Mouse (Mus musculus): ENCODE results near the gene Aqp3. TPM values are rescaled to one million over a fixed set of nuclear protein-coding genes. Genes with fewer than 3 reads are reported as not detected.
A peak's percentile ranks its signal among the peaks of the same experiment; 100 is the strongest.
"Not testable (repeated sequence)": the region's sequence is repeated elsewhere in the genome, so short reads cannot be mapped to it uniquely, and the experiment has no call there.

Gene Aqp3
- polyA plus RNA-seq, 1 experiment from 2014 or later: 20.0 TPM

GRCm38 (mm10) chr4:41082803-41083202, 15.2 kb downstream of the Aqp3 start:
- 59% methylated on average over 4 of the region's 4 CpGs for WGBS
- H3K27ac ChIP-seq; H3K4me1 ChIP-seq; H3K4me2 ChIP-seq; ATAC-seq (ENCODE audit: insufficient number of reproducible peaks, insufficient read depth, low FRiP score, low TSS enrichment, low read depth); H3K4me3 ChIP-seq; H3K27me3 ChIP-seq; H3K9ac ChIP-seq; H3K36me3 ChIP-seq; H3K9me3 ChIP-seq: not testable (repeated sequence)

GRCm38 (mm10) chr4:41081733-41082132, 16.2 kb downstream of the Aqp3 start:
- no peak overlapping the region for H3K4me3 ChIP-seq
- no peaks in the 10 kb centered on the region for H3K27me3 ChIP-seq
- H3K4me2 ChIP-seq: no peak overlapping the region
- H3K27ac ChIP-seq: no peak overlapping the region
- no peaks in the 10 kb centered on the region for H3K9me3 ChIP-seq
- WGBS: 78% methylated on average over 5 of the region's 5 CpGs
- no peak for ATAC-seq (ENCODE audit: insufficient number of reproducible peaks, insufficient read depth, low FRiP score, low TSS enrichment, low read depth)
- H3K36me3 ChIP-seq: no peaks in the 10 kb centered on the region
- H3K4me1 ChIP-seq: no peaks in the 10 kb centered on the region
- no peak overlapping the region for H3K9ac ChIP-seq

- Histone ChIP-seq H3K9ac (no peak overlapping the region), H3K4me1 (no peaks in the 10 kb centered on the region), H3K9me3 (no peaks in the 10 kb centered on the region), H3K27ac (no peak overlapping the region), H3K27me3 (no peaks in the 10 kb centered on the region), H3K36me3 (no peaks in the 10 kb centered on the region), H3K4me3 (no peak overlapping the region), H3K4me2 (no peak overlapping the region)
- 71% methylated on average over 6 of the region's 6 CpGs for WGBS
- no peak for ATAC-seq (ENCODE audit: insufficient number of reproducible peaks, insufficient read depth, low FRiP score, low TSS enrichment, low read depth)
Measured at GRCm38 (mm10) chr4:41078726-41079125, 19.3 kb downstream of the Aqp3 start.

GRCm38 (mm10) chr4:41074461-41074860, 23.5 kb downstream of the Aqp3 start:
- no peak for ATAC-seq (ENCODE audit: insufficient number of reproducible peaks, insufficient read depth, low FRiP score, low TSS enrichment, low read depth)
- Histone ChIP-seq H3K4me2 (no peak overlapping the region), H3K36me3 (no peaks in the 10 kb centered on the region), H3K9me3 (no peaks in the 10 kb centered on the region), H3K4me1 (no peaks in the 10 kb centered on the region), H3K9ac (no peak overlapping the region), H3K4me3 (no peak overlapping the region), H3K27me3 (no peaks in the 10 kb centered on the region), H3K27ac (no peak overlapping the region)
- 68% methylated on average over 6 of the region's 6 CpGs for WGBS

GRCm38 (mm10) chr4:41073008-41073817, 24.8 kb downstream of the Aqp3 start:
- 79% methylated on average over 12 of the region's 12 CpGs for WGBS
- H3K4me2 ChIP-seq: no peak overlapping the region
- H3K4me1 ChIP-seq: no peaks in the 10 kb centered on the region
- no peaks in the 10 kb centered on the region for H3K36me3 ChIP-seq
- ATAC-seq (ENCODE audit: insufficient number of reproducible peaks, insufficient read depth, low FRiP score, low TSS enrichment, low read depth): no peak
- no peak overlapping the region for H3K4me3 ChIP-seq
- no peaks in the 10 kb centered on the region for H3K27me3 ChIP-seq
- no peak overlapping the region for H3K9ac ChIP-seq
- no peaks in the 10 kb centered on the region for H3K9me3 ChIP-seq
- H3K27ac ChIP-seq: no peak overlapping the region

- Histone ChIP-seq H3K27ac (no peak overlapping the region), H3K9ac (no peak overlapping the region), H3K4me1 (no peaks in the 10 kb centered on the region), H3K36me3 (no peaks in the 10 kb centered on the region), H3K4me2 (no peak overlapping the region), H3K4me3 (no peak overlapping the region), H3K27me3 (no peaks in the 10 kb centered on the region), H3K9me3 (no peaks in the 10 kb centered on the region)
- ATAC-seq (ENCODE audit: insufficient number of reproducible peaks, insufficient read depth, low FRiP score, low TSS enrichment, low read depth): no peak
- WGBS: 66% methylated on average over 14 of the region's 14 CpGs
Measured at GRCm38 (mm10) chr4:41071500-41072429, 26.2 kb downstream of the Aqp3 start.

GRCm38 (mm10) chr4:41065196-41065595, 32.8 kb downstream of the Aqp3 start:
- no peak overlapping the region for H3K4me2 ChIP-seq
- no peak overlapping the region for H3K9ac ChIP-seq
- 73% methylated on average over 4 of the region's 4 CpGs for WGBS
- 0 out of 2 replicates have a peak, but pooled peaks cover 4% of the 10 kb centered on the region for H3K4me1 ChIP-seq
- no peaks in the 10 kb centered on the region for H3K36me3 ChIP-seq
- no peak for ATAC-seq (ENCODE audit: insufficient number of reproducible peaks, insufficient read depth, low FRiP score, low TSS enrichment, low read depth)
- H3K9me3 ChIP-seq: no peaks in the 10 kb centered on the region
- H3K27me3 ChIP-seq: no peaks in the 10 kb centered on the region
- H3K27ac ChIP-seq: peak overlapping the region; percentile 39; the same call in 1 of the 2 replicates
- H3K4me3 ChIP-seq: no peak overlapping the region

- H3K4me3 ChIP-seq: peak overlapping the region; percentile 2
- 15% methylated on average over 16 of the region's 16 CpGs for WGBS
- peak overlapping the region; percentile 39; the same call in 1 of the 2 replicates for H3K27ac ChIP-seq
- no peaks in the 10 kb centered on the region for H3K27me3 ChIP-seq
- 0 out of 2 replicates have a peak, but pooled peaks cover 4% of the 10 kb centered on the region for H3K4me1 ChIP-seq
- peak; percentile 75 for ATAC-seq (ENCODE audit: insufficient number of reproducible peaks, insufficient read depth, low FRiP score, low TSS enrichment, low read depth)
- H3K4me2 ChIP-seq: peak overlapping the region; percentile 33
- no peaks in the 10 kb centered on the region for H3K9me3 ChIP-seq
- no peaks in the 10 kb centered on the region for H3K36me3 ChIP-seq
- 0 out of 2 replicates have a peak overlapping the region, but pooled peaks have one; percentile 17 for H3K9ac ChIP-seq
Measured at GRCm38 (mm10) chr4:41063894-41064673, 33.9 kb downstream of the Aqp3 start.

GRCm38 (mm10) chr4:41063351-41063750, 34.6 kb downstream of the Aqp3 start:
- WGBS: 41% methylated on average over 3 of the region's 3 CpGs
- Histone ChIP-seq H3K36me3 (no peaks in the 10 kb centered on the region), H3K4me2 (no peak overlapping the region; the same call in 1 of the 2 replicates), H3K27ac (peak overlapping the region; percentile 39; the same call in 1 of the 2 replicates), H3K4me3 (no peak overlapping the region), H3K9me3 (no peaks in the 10 kb centered on the region), H3K27me3 (no peaks in the 10 kb centered on the region), H3K4me1 (0 out of 2 replicates have a peak, but pooled peaks cover 4% of the 10 kb centered on the region), H3K9ac (no peak overlapping the region)
- ATAC-seq (ENCODE audit: insufficient number of reproducible peaks, insufficient read depth, low FRiP score, low TSS enrichment, low read depth): no peak

GRCm38 (mm10) chr4:41057361-41057760, 40.6 kb downstream of the Aqp3 start:
- Histone ChIP-seq H3K4me1 (peaks cover 10% of the 10 kb centered on the region), H3K27ac (no peak overlapping the region; the same call in 1 of the 2 replicates), H3K4me2 (no peak overlapping the region), H3K9ac (no peak overlapping the region), H3K27me3 (no peaks in the 10 kb centered on the region), H3K36me3 (no peaks in the 10 kb centered on the region), H3K9me3 (no peaks in the 10 kb centered on the region), H3K4me3 (no peak overlapping the region)
- no peak for ATAC-seq (ENCODE audit: insufficient number of reproducible peaks, insufficient read depth, low FRiP score, low TSS enrichment, low read depth)
- 58% methylated on average over 6 of the region's 9 CpGs for WGBS

GRCm38 (mm10) chr4:41056742-41057332, 41.1 kb downstream of the Aqp3 start:
- 57% methylated on average over 7 of the region's 7 CpGs for WGBS
- Histone ChIP-seq H3K4me2 (no peak overlapping the region), H3K4me1 (peaks cover 10% of the 10 kb centered on the region), H3K4me3 (no peak overlapping the region), H3K27ac (no peak overlapping the region; the same call in 1 of the 2 replicates), H3K9me3 (no peaks in the 10 kb centered on the region), H3K9ac (no peak overlapping the region), H3K36me3 (no peaks in the 10 kb centered on the region), H3K27me3 (no peaks in the 10 kb centered on the region)
- ATAC-seq (ENCODE audit: insufficient number of reproducible peaks, insufficient read depth, low FRiP score, low TSS enrichment, low read depth): no peak
